ENCODE assay signal across 21 mouse cellular contexts in the genomic region with DNA sequence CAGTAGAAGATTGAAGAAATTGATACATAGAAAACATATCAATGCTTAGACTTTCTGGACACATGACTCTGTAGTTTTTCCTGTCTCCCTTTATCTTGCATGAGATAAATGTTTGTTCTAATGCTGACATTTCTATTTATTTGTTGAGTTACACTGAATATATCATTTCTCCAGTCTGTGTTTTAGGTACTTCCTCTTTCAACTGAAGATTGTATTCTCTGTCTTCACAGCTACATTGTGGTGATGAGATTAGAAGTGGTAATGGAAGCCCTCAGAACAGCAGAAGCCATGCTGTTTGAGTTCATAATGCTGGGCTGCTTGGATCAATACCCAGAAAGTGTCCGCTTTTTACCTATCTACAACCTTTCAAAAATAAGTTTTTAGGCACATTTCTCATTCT. TPM values are rescaled to one million over a fixed set of nuclear protein-coding genes. Genes with fewer than 3 reads are reported as not detected.
DNase-seq lines count a peak whose midpoint lies in the region; TF ChIP-seq lines count a peak whose summit lies in the region.
"Had no signal": no experiment of that assay in that cellular context is flagged by ENCODE, and none has a peak within 500 bp of the region (broad histone marks: within the 10 kb centered on the region; RNA-seq: fewer than 3 reads in every experiment).

No protein-coding gene starts in this region.

- peak; percentile 65 to 79 for TF ChIP-seq EP300 in MEL (IDR thresholded peaks at IDR 0.05; ENCODE audit: low read depth in 1 of 2, low read length in 2 of 2)

- H3K4me1 ChIP-seq in MEL (ENCODE audit: control insufficient read depth in 1 of 2, insufficient read depth in 2 of 2, low read length in 2 of 2) = peaks cover 7 to 11% of the 10 kb centered on the region in 2 experiments

- H3K9me3 ChIP-seq in MEL (replicated peaks; ENCODE audit: insufficient read depth, low read length) = no peaks in the 10 kb centered on the region
- H3K9me3 ChIP-seq: G1E had no signal

- H3K4me3 ChIP-seq in MEL (ENCODE audit: control insufficient read depth in 1 of 2, insufficient read depth in 1 of 2, low read depth in 2 of 2, low read length in 2 of 2) = no peak overlapping the region

- peaks cover 3 to 28% of the 10 kb centered on the region in 2 experiments for H3K36me3 ChIP-seq in MEL (ENCODE audit: control insufficient read depth in 1 of 2, insufficient read depth in 2 of 2, low read length in 2 of 2)

- no peak for TF ChIP-seq CTCF in MEL (IDR thresholded peaks at IDR 0.05 in 2 of 3, conservative IDR thresholded peaks at IDR 0.05 in 1 of 3; ENCODE audit: control insufficient read depth in 1 of 3, insufficient read depth in 1 of 3, low read depth in 2 of 3, low read length in 3 of 3, poor library complexity in 1 of 3, severe bottlenecking in 1 of 3)

- no peak for TF ChIP-seq RAD21 in MEL (IDR thresholded peaks at IDR 0.05; ENCODE audit: low read depth, low read length)

- no peaks in the 10 kb centered on the region for H3K79me2 ChIP-seq in MEL (ENCODE audit: control insufficient read depth, insufficient read depth, low read length, poor library complexity)

- H3K9ac ChIP-seq in MEL (ENCODE audit: control insufficient read depth, low read depth, low read length, poor library complexity, severe bottlenecking) = no peak overlapping the region

- DNase-seq in MEL (ENCODE audit: low read depth, low spot score) (peak; percentile 69), MEL-GATA-1-ER (ENCODE audit: extremely low read depth, low read depth) (peak; percentile 43)
- no peak for DNase-seq in cerebellum, adult 11-12 months
- no peak for DNase-seq in cerebellum, postnatal 10 days
- DNase-seq: adrenal gland, adult 2 months; adrenal gland, adult 8-10 months; adrenal gland, postnatal 10 days; adrenal gland, postnatal 14 days; adrenal gland, postnatal 25 days; adrenal gland, postnatal 36 days; B cell, adult 2 months; cerebellum, adult 11 months; cerebellum, adult 18-20 months; cerebellum, adult 2 months; cerebellum, adult 8-10 months; cerebellum, adult 9-10 months had no signal

- no peak for TF ChIP-seq POLR2A in MEL (IDR thresholded peaks at IDR 0.05; ENCODE audit: control insufficient read depth in 1 of 2, insufficient read depth in 1 of 2, low read depth in 1 of 2, low read length in 2 of 2, poor library complexity in 1 of 2)

- peak overlapping the region; percentile 52; the same call in 1 of the 2 replicates for H3K27ac ChIP-seq in MEL (ENCODE audit: control insufficient read depth, low read depth, low read length)

- no peaks in the 10 kb centered on the region for H3K27me3 ChIP-seq in MEL (ENCODE audit: control insufficient read depth in 1 of 2, insufficient read depth in 2 of 2, low read length in 2 of 2)
- H3K27me3 ChIP-seq: CH12.LX, Patski had no signal

TF ChIP-seq in MEL, 35 proteins besides CTCF, POLR2A, EP300 and RAD21:
- TF ChIP-seq POLR2AphosphoS5 (IDR thresholded peaks at IDR 0.05; ENCODE audit: borderline replicate concordance, low read depth, low read length) (no peak), CHD1 (IDR thresholded peaks at IDR 0.05; ENCODE audit: low read depth, low read length) (no peak), SIN3A (IDR thresholded peaks at IDR 0.05; ENCODE audit: low read length) (peak; percentile 46), ELF1 (IDR thresholded peaks at IDR 0.05; ENCODE audit: low read depth, low read length) (no peak), TCF12 (IDR thresholded peaks at IDR 0.05; ENCODE audit: low read depth, low read length) (peak; percentile 48; the same call in 1 of the 2 replicates), MAX (IDR thresholded peaks at IDR 0.05; ENCODE audit: low read length) (peak; percentile 55; the same call in 1 of the 2 replicates), ETS1 (IDR thresholded peaks at IDR 0.05; ENCODE audit: low read depth, low read length) (0 out of 2 replicates have a peak, but pooled peaks have one; percentile 25), MYC (IDR thresholded peaks at IDR 0.05; ENCODE audit: low read depth, low read length) (0 out of 2 replicates have a peak, but pooled peaks have one; percentile 54), CHD2 (IDR thresholded peaks at IDR 0.05; ENCODE audit: low read length) (no peak), HCFC1 (IDR thresholded peaks at IDR 0.05; ENCODE audit: low read depth, low read length) (no peak), MYB (IDR thresholded peaks at IDR 0.05; ENCODE audit: low read depth, low read length) (no peak), TBP (IDR thresholded peaks at IDR 0.05; ENCODE audit: low read depth, low read length) (no peak), MEF2A (IDR thresholded peaks at IDR 0.05; ENCODE audit: extremely low read depth, insufficient replicate concordance, low read depth, low read length, poor library complexity, severe bottlenecking) (no peak), RCOR1 (IDR thresholded peaks at IDR 0.05; ENCODE audit: low read depth, low read length) (0 out of 2 replicates have a peak, but pooled peaks have one; percentile 25), GATA1 (IDR thresholded peaks at IDR 0.05; ENCODE audit: low read depth, low read length) (peak; percentile 64; the same call in 1 of the 2 replicates), USF2 (IDR thresholded peaks at IDR 0.05; ENCODE audit: borderline replicate concordance in 1 of 2, insufficient read depth in 1 of 2, low read depth in 1 of 2, low read length in 2 of 2) (no peak), ZC3H11A (IDR thresholded peaks at IDR 0.05; ENCODE audit: low read depth, low read length) (no peak), USF1 (IDR thresholded peaks at IDR 0.05; ENCODE audit: low read depth, low read length) (peak; percentile 31; the same call in 1 of the 2 replicates), NRF1 (IDR thresholded peaks at IDR 0.05; ENCODE audit: insufficient read depth, low read depth, low read length, poor library complexity, severe bottlenecking) (no peak), SMC3 (IDR thresholded peaks at IDR 0.05; ENCODE audit: low read depth, low read length) (no peak)

RNA-seq across cellular contexts. Expression of a gene that starts 32.3 kb away (rescaled TPM):
- total RNA-seq in MEL (2012; rRNA removed) = 0.08 and 0.10 TPM in 2 replicates
- polyA plus RNA-seq in MEL (2012; ENCODE audit: insufficient read depth in 1 of 2, insufficient read length in 2 of 2, low read depth in 1 of 2, low replicate concordance in 2 of 2, missing spikeins in 1 of 2) = under 1 TPM in 1 of 2 experiments, not detected in 1; 0.11 TPM
- total RNA-seq: adrenal gland, adult 2 months had no signal
- polyA plus RNA-seq: activated CD4-positive, CD25-positive, alpha-beta regulatory T cell, adult 4 months; CD4-positive, CD25-positive, alpha-beta regulatory T cell, adult 4 months had no signal

Comparison
In these comparisons a context has a peak if more than half of its experiments do, and no peak if none do; other contexts are left out.
1. DNase-seq: peak in MEL (single experiment) and MEL-GATA-1-ER (single experiment); none in cerebellum, adult 11-12 months (single experiment) and cerebellum, postnatal 10 days (0 of 2).